Mouse (Mus musculus) lung, postnatal 0 days (tissue): ENCODE data around the gene Glt8d2. TPM values are rescaled to one million over a fixed set of nuclear protein-coding genes. Genes with fewer than 3 reads are reported as not detected.
"Not testable (repeated sequence)": the region's sequence is repeated elsewhere in the genome, so short reads cannot be mapped to it uniquely, and the experiment has no call there.

ENCODE experiments used
- ATAC-seq: fragments of 200-750 bp; cut with Nextera tagmentation; 2 replicates; pipeline ENCODE4 v1.8.0; 2017; ENCODE audit warnings: moderate library complexity
- DNase-seq: peaks from one replicate; pipeline ENCODE4 v3.0.0-alpha.2; 2016; ENCODE audit warnings: low spot score
- H3K27ac ChIP-seq: fragments of 300-500 bp; sonication (generic); 2 replicates; pipeline ENCODE4 v1.5.1; 2014; ENCODE audit warnings: antibody characterized with exemption, mild to moderate bottlenecking, low read length, mixed read lengths
- H3K27me3 ChIP-seq: fragments of 300-500 bp; sonication (generic); replicated peaks from 2 replicates; pipeline ENCODE4 v1.6.1; 2014; ENCODE audit warnings: low read length, mixed read lengths; ENCODE audit not compliant: insufficient read depth
- H3K36me3 ChIP-seq: fragments of 300-500 bp; sonication (generic); 2 replicates; pipeline ENCODE4 v1.6.1; 2014; ENCODE audit warnings: low read length, mixed read lengths; ENCODE audit not compliant: insufficient read depth
- H3K4me1 ChIP-seq: fragments of 300-500 bp; sonication (generic); 2 replicates; pipeline ENCODE4 v1.6.1; 2014; ENCODE audit warnings: antibody characterized with exemption, low read depth, low read length, mixed read lengths; ENCODE audit not compliant: insufficient read depth
- H3K4me2 ChIP-seq: fragments of 300-500 bp; sonication (generic); replicated peaks from 2 replicates; pipeline ENCODE4 v1.6.1; 2014; ENCODE audit warnings: low read depth, mild to moderate bottlenecking, low read length, moderate library complexity, mixed read lengths
- H3K4me3 ChIP-seq: fragments of 300-500 bp; sonication (generic); 2 replicates; pipeline ENCODE4 v1.5.1; 2014; ENCODE audit warnings: low read depth, low read length
- H3K9ac ChIP-seq: fragments of 300-500 bp; sonication (generic); replicated peaks from 2 replicates; pipeline ENCODE4 v1.6.1; 2014; ENCODE audit warnings: low read depth, mild to moderate bottlenecking
- H3K9me3 ChIP-seq: fragments of 300-500 bp; sonication (generic); 2 replicates; pipeline ENCODE4 v1.6.1; 2016; ENCODE audit warnings: low read length, mixed read lengths
- CTCF ChIP-seq: IDR thresholded peaks from 2 replicates; pipeline ENCODE4 v1.5.1; 2016; ENCODE audit warnings: antibody characterized with exemption, mild to moderate bottlenecking
- EP300 ChIP-seq: IDR thresholded peaks from 2 replicates; pipeline ENCODE4 v1.6.1; 2016; ENCODE audit warnings: antibody characterized with exemption, mild to moderate bottlenecking, control low read depth
- WGBS: fragments of 180-500 bp; shearing (Covaris S2); extraction: QIAGEN DNeasy Blood & Tissue Kit; methylation state at CpG from one replicate; pipeline ENCODE4 v1.1.7; 2014; 5-methylcytosine and 5-hydroxymethylcytosine counted together
- polyA plus RNA-seq: library from polyadenylated mRNA; unstranded; fragments of >200 nt; fragmentation: Nextera tagmentation; extraction: Ambion mirVana; gene quantifications from 2 replicates; pipeline ENCODE4 v1.2.1, GENCODE M21; 2015

Gene Glt8d2
- polyA plus RNA-seq, 1 experiment from 2014 or later: 2.4 TPM

GRCm38 (mm10) chr10:82629111-82629585, 61.3 kb downstream of the Glt8d2 start:
- peak overlapping the region; percentile 41; the same call in 1 of the 2 replicates for H3K9ac ChIP-seq
- H3K27me3 ChIP-seq: no peaks in the 10 kb centered on the region
- WGBS: 5% methylated on average over 11 of the region's 11 CpGs
- H3K36me3 ChIP-seq: no peaks in the 10 kb centered on the region
- no peak for DNase-seq
- peak overlapping the region; percentile 79 for H3K4me2 ChIP-seq
- H3K4me1 ChIP-seq: peaks cover 4% of the 10 kb centered on the region; the same call in 1 of the 2 replicates
- H3K9me3 ChIP-seq: no peaks in the 10 kb centered on the region
- TF ChIP-seq EP300 (no peak), CTCF (no peak)
- peak overlapping the region; percentile 91 for H3K27ac ChIP-seq
- H3K4me3 ChIP-seq: peak overlapping the region; percentile 65
- ATAC-seq: peak; percentile 22

GRCm38 (mm10) chr10:82623553-82623932, 66.9 kb downstream of the Glt8d2 start:
- ATAC-seq: 0 out of 2 replicates have a peak, but pooled peaks have one; percentile 6
- H3K9ac ChIP-seq: peak overlapping the region; percentile 46; the same call in 1 of the 2 replicates
- 2% methylated on average over 2 of the region's 2 CpGs for WGBS

GRCm38 (mm10) chr10:82622671-82623552, 67.5 kb downstream of the Glt8d2 start, which contains the start of gene 1190007I07Rik:
1190007I07Rik (minus strand) TSS chr10:82623228.
- 1% methylated on average over 45 of the region's 61 CpGs for WGBS
- H3K36me3 ChIP-seq: no peaks in the 10 kb centered on the region
- H3K4me2 ChIP-seq: peak within 1 kb of the TSS; percentile 63
- DNase-seq (peak; percentile 93), ATAC-seq (peak; percentile 94)
- H3K9ac ChIP-seq: peak within 1 kb of the TSS; percentile 46
- H3K4me1 ChIP-seq: no peaks in the 10 kb centered on the region
- no peaks in the 10 kb centered on the region for H3K9me3 ChIP-seq
- peak within 1 kb of the TSS; percentile 62 for H3K4me3 ChIP-seq
- peak within 1 kb of the TSS; percentile 39 for H3K27ac ChIP-seq
- TF ChIP-seq EP300 (no peak; the same call in 1 of the 2 replicates), CTCF (peak; percentile 49)
- no peaks in the 10 kb centered on the region for H3K27me3 ChIP-seq

More at GRCm38 (mm10) chr10:82623553-82623932, 66.9 kb downstream of the Glt8d2 start:
- DNase-seq, H3K27me3 ChIP-seq, H3K36me3 ChIP-seq, H3K9me3 ChIP-seq, H3K4me1 ChIP-seq: not testable (repeated sequence)
- Histone ChIP-seq H3K27ac (peak overlapping the region; percentile 39; the same call in 1 of the 2 replicates), H3K4me3 (peak overlapping the region; percentile 62), H3K4me2 (peak overlapping the region; percentile 63)

- H3K27ac ChIP-seq: no peak overlapping the region
- no peaks in the 10 kb centered on the region for H3K27me3 ChIP-seq
- H3K4me2 ChIP-seq: peak overlapping the region; percentile 63
- H3K4me1 ChIP-seq: no peaks in the 10 kb centered on the region
- H3K4me3 ChIP-seq: peak overlapping the region; percentile 62
- WGBS: 18% methylated on average over 9 of the region's 9 CpGs
- TF ChIP-seq EP300 (no peak), CTCF (no peak)
- ATAC-seq: no peak
- no peaks in the 10 kb centered on the region for H3K36me3 ChIP-seq
- no peaks in the 10 kb centered on the region for H3K9me3 ChIP-seq
- peak overlapping the region; percentile 46 for H3K9ac ChIP-seq
- DNase-seq: no peak
Measured at GRCm38 (mm10) chr10:82622235-82622634, 68.2 kb downstream of the Glt8d2 start.

Other genes starting within 250 kb of the Glt8d2 start
- gene Gm1553, start 198.0 kb downstream of the Glt8d2 start, polyA plus RNA-seq: not detected in 2 replicates
- gene 1190007I07Rik, start 67.4 kb downstream of the Glt8d2 start, polyA plus RNA-seq: 26.0 and 26.9 TPM in 2 replicates
- gene Tdg, start 60.8 kb downstream of the Glt8d2 start, polyA plus RNA-seq: 45.7 and 46.5 TPM in 2 replicates
- gene Hcfc2, start 5.5 kb upstream of the Glt8d2 start, polyA plus RNA-seq: 20.9 and 25.6 TPM in 2 replicates
- 21.5 and 28.2 TPM in 2 replicates for gene Nfyb, start 73.5 kb upstream of the Glt8d2 start, polyA plus RNA-seq
- 34.6 and 40.0 TPM in 2 replicates for gene Txnrd1, start 143.3 kb upstream of the Glt8d2 start, polyA plus RNA-seq
- gene Eid3, start 176.0 kb upstream of the Glt8d2 start, polyA plus RNA-seq: not detected in 2 replicates